Mouse (Mus musculus): ENCODE results near the gene Prl2c5.
"Not testable (repeated sequence)": the region's sequence is repeated elsewhere in the genome, so short reads cannot be mapped to it uniquely, and the experiment has no call there.

- TF ChIP-seq CTCF (IDR thresholded peaks at IDR 0.05; ENCODE audit: borderline replicate concordance, control insufficient read depth, extremely low read depth, insufficient read depth, low read length, poor library complexity); POLR2A (IDR thresholded peaks at IDR 0.05; ENCODE audit: control insufficient read depth, extremely low read depth, insufficient read depth, low read length, poor library complexity): not testable (repeated sequence)
These were observed 33.8 kb downstream of the Prl2c5 start for GRCm38 (mm10) chr13:13216363-13216762.
